Mouse (Mus musculus): ENCODE measurements around the gene Rassf8. TPM values are rescaled to one million over a fixed set of nuclear protein-coding genes. Genes with fewer than 3 reads are reported as not detected.

Gene Rassf8
- polyA plus RNA-seq, 1 experiment from 2014 or later, result 12.5 TPM

DNA sequence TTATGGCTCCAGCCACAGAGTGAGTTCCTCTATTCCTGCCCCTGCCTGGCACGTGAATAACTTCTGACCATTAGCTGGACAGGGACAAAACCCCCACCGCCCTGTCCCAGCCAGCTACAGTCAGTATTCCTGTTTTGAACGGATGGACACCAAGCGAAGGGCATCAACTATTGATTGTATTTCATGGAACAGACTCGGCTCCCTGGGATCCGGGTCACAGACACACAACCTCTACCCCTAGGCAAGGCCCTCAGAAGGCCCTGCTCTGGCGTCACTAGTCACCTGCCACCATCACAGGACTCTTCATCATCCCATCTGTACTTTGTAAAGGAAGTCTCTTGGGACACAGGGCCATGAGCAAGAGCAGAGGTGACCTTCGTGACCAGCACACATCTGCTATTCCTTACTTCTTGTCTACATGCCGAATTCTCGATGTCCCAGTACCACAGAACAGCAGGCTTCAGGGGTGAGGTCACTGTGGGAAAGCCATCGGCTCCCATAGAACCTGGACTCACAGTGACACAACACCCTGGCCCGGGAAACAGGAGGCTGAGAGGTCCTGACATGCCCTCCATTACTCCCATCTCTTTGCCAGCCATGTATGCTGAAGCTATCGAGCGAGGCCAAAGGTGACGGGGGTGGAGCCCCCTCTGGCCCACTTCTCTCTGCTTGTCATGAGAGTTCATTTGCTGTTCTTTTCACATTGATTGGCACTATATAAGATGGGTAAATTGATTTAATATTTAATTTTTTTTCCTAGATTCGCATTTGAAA is 82.7 kb downstream of the Rassf8 start:
- no peak overlapping the region for H3K27ac ChIP-seq (ENCODE audit: low read depth, low read length)
- 0 out of 2 replicates have a peak, but pooled peaks cover 4% of the 10 kb centered on the region for H3K4me1 ChIP-seq (ENCODE audit: control insufficient read depth, insufficient read depth, low read length)
- H3K36me3 ChIP-seq (ENCODE audit: control insufficient read depth, insufficient read depth, low read length), result peaks cover 6% of the 10 kb centered on the region; the same call in 1 of the 2 replicates
- 0 out of 2 replicates have a peak, but pooled peaks have one; percentile 20 for ATAC-seq (replicated peaks; ENCODE audit: insufficient number of reproducible peaks, low FRiP score, low TSS enrichment)
- H3K27me3 ChIP-seq (ENCODE audit: control insufficient read depth, insufficient read depth, low read length), result no peaks in the 10 kb centered on the region
- H3K9me3 ChIP-seq (replicated peaks; ENCODE audit: control insufficient read depth, low read length), result no peaks in the 10 kb centered on the region
- no peak overlapping the region for H3K4me2 ChIP-seq
- no peak overlapping the region for H3K9ac ChIP-seq (ENCODE audit: low read depth, low read length)
- H3K4me3 ChIP-seq (ENCODE audit: low read depth, low read length), result no peak overlapping the region
- 72% methylated on average over 16 of the region's 16 CpGs for WGBS (ENCODE audit: insufficient replicate concordance)

DNA sequence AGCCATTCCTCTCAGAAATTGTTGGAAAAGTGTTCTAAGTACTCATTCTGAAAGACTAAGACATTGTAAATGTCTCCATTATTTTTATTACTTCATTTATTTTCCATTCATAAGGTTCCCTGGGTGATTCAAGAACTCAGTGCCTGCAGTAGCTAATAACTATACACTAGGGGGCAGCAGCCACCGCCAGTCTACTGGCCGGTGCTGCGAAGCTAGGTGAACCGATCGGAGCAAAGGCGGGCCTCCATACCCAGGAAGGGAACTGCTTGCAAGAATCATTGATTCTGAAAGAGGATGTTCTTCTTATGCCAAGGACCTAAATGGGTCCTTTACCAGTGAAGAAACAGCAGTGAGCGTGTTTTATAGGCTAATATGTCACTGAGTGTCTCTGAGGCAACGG is 83.6 kb downstream of the Rassf8 start:
- no peak overlapping the region for H3K27ac ChIP-seq (ENCODE audit: low read depth, low read length)
- no peaks in the 10 kb centered on the region for H3K27me3 ChIP-seq (ENCODE audit: control insufficient read depth, insufficient read depth, low read length)
- peak overlapping the region; percentile 7; the same call in 1 of the 2 replicates for H3K4me2 ChIP-seq
- no peak for ATAC-seq (replicated peaks; ENCODE audit: insufficient number of reproducible peaks, low FRiP score, low TSS enrichment)
- 17% methylated on average over 8 of the region's 8 CpGs for WGBS (ENCODE audit: insufficient replicate concordance)
- 0 out of 2 replicates have a peak, but pooled peaks cover 4% of the 10 kb centered on the region for H3K4me1 ChIP-seq (ENCODE audit: control insufficient read depth, insufficient read depth, low read length)
- H3K36me3 ChIP-seq (ENCODE audit: control insufficient read depth, insufficient read depth, low read length), result peaks cover 6% of the 10 kb centered on the region; the same call in 1 of the 2 replicates
- no peak overlapping the region for H3K9ac ChIP-seq (ENCODE audit: low read depth, low read length)
- H3K4me3 ChIP-seq (ENCODE audit: low read depth, low read length), result no peak overlapping the region
- no peaks in the 10 kb centered on the region for H3K9me3 ChIP-seq (replicated peaks; ENCODE audit: control insufficient read depth, low read length)

DNA sequence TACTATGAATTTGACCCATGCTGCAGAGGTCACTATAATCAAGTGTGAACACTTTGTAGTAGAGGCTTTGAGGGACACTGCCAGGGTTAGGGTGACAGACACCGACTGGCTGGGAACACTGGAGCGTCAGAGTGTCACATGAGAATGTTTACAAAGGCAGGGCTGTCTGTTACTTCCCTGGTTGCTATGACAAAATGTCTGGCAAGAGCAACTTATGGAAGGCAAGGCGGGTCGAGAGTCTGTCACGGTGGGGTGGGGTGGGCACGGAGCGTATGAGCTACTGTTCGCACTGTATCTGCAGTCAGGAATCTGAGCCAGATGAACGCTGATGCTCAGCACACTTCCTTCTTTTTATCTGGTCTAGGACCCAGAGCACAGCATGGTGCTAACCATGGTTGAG is 84.1 kb downstream of the Rassf8 start:
- WGBS (ENCODE audit: insufficient replicate concordance), result 30% methylated on average over 9 of the region's 9 CpGs
- H3K4me2 ChIP-seq, result 0 out of 2 replicates have a peak overlapping the region, but pooled peaks have one; percentile 20
- 0 out of 2 replicates have a peak, but pooled peaks cover 4% of the 10 kb centered on the region for H3K4me1 ChIP-seq (ENCODE audit: control insufficient read depth, insufficient read depth, low read length)
- H3K9ac ChIP-seq (ENCODE audit: low read depth, low read length), result no peak overlapping the region
- H3K27me3 ChIP-seq (ENCODE audit: control insufficient read depth, insufficient read depth, low read length), result no peaks in the 10 kb centered on the region
- H3K9me3 ChIP-seq (replicated peaks; ENCODE audit: control insufficient read depth, low read length), result no peaks in the 10 kb centered on the region
- H3K4me3 ChIP-seq (ENCODE audit: low read depth, low read length), result no peak overlapping the region
- no peak for ATAC-seq (replicated peaks; ENCODE audit: insufficient number of reproducible peaks, low FRiP score, low TSS enrichment)
- no peak overlapping the region for H3K27ac ChIP-seq (ENCODE audit: low read depth, low read length)
- 0 out of 2 replicates have a peak, but pooled peaks cover under 1% of the 10 kb centered on the region for H3K36me3 ChIP-seq (ENCODE audit: control insufficient read depth, insufficient read depth, low read length)

DNA sequence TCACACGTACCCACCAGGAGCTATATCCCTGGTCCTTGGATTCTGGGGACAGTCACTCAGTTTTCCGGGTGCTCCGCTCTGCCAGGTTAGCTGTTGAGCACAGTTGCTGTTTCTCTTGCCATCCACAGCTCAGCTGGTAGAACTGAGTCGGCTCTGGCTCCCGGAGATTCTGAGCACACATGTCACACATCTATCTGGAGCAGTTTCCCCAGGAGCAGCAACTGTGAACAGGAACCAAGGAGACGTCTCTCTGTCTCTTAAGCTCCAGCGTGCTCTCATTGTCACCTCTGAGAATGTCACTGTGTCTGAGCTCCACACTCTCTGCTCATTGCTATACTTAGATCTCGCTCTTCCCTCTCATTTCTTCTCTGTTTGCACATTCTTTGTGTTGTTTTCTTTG is 86.4 kb downstream of the Rassf8 start:
- ATAC-seq (replicated peaks; ENCODE audit: insufficient number of reproducible peaks, low FRiP score, low TSS enrichment), result no peak
- H3K36me3 ChIP-seq (ENCODE audit: control insufficient read depth, insufficient read depth, low read length), result no peaks in the 10 kb centered on the region
- no peaks in the 10 kb centered on the region for H3K9me3 ChIP-seq (replicated peaks; ENCODE audit: control insufficient read depth, low read length)
- H3K4me3 ChIP-seq (ENCODE audit: low read depth, low read length), result no peak overlapping the region
- WGBS (ENCODE audit: insufficient replicate concordance), result 59% methylated on average over 8 of the region's 8 CpGs
- peaks cover 7% of the 10 kb centered on the region; the same call in 1 of the 2 replicates for H3K4me1 ChIP-seq (ENCODE audit: control insufficient read depth, insufficient read depth, low read length)
- no peak overlapping the region for H3K27ac ChIP-seq (ENCODE audit: low read depth, low read length)
- 0 out of 2 replicates have a peak overlapping the region, but pooled peaks have one; percentile 6 for H3K4me2 ChIP-seq
- no peak overlapping the region for H3K9ac ChIP-seq (ENCODE audit: low read depth, low read length)
- H3K27me3 ChIP-seq (ENCODE audit: control insufficient read depth, insufficient read depth, low read length), result no peaks in the 10 kb centered on the region

DNA sequence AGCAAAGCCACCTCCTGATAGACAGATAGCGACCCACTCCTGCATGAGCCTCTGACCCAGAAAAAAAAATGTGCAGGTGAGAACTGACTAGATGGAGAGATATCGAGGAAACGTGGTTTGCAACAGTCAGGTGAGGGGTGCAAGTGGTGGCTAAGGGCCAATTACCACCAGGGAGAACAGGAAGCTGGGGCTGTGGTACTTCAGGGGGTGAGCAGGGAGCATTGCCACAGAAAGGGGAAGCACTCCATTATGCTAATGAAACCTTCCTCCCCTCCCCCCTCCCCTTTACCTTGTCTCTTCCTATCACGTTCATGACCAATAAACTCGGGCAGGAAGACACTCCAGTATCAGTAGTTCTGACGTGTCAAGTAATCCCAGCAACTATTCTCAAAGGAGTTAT is 88.8 kb downstream of the Rassf8 start:
- Histone ChIP-seq H3K27ac (ENCODE audit: low read depth, low read length) (no peak overlapping the region), H3K9ac (ENCODE audit: low read depth, low read length) (no peak overlapping the region), H3K4me2 (no peak overlapping the region), H3K4me1 (ENCODE audit: control insufficient read depth, insufficient read depth, low read length) (peaks cover 7% of the 10 kb centered on the region; the same call in 1 of the 2 replicates), H3K9me3 (replicated peaks; ENCODE audit: control insufficient read depth, low read length) (no peaks in the 10 kb centered on the region), H3K27me3 (ENCODE audit: control insufficient read depth, insufficient read depth, low read length) (no peaks in the 10 kb centered on the region), H3K4me3 (ENCODE audit: low read depth, low read length) (no peak overlapping the region), H3K36me3 (ENCODE audit: control insufficient read depth, insufficient read depth, low read length) (no peaks in the 10 kb centered on the region)
- no peak for ATAC-seq (replicated peaks; ENCODE audit: insufficient number of reproducible peaks, low FRiP score, low TSS enrichment)
- 40% methylated on average over 6 of the region's 6 CpGs for WGBS (ENCODE audit: insufficient replicate concordance)

DNA sequence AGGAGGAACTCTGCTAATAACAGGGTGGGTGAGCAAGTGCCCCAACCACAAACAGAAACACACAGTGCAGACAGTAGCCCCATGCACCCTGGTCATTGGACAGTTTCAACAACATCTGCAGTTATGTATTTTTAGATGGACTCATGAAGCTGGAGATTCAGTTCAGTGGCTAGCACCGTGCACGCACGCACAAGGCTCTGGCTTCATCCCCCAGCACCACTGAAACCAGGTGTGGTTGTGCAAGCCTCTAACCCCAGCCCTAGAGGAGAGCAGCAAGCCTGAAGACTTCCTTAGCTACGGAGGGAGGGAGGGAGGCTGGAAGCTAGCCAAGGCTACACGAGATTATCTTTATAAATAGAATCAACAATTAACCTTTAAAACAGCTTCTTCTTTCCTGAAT is 99.1 kb downstream of the Rassf8 start:
- no peaks in the 10 kb centered on the region for H3K27me3 ChIP-seq (ENCODE audit: control insufficient read depth, insufficient read depth, low read length)
- H3K9ac ChIP-seq (ENCODE audit: low read depth, low read length), result no peak overlapping the region
- H3K4me1 ChIP-seq (ENCODE audit: control insufficient read depth, insufficient read depth, low read length), result peaks cover 9% of the 10 kb centered on the region
- H3K36me3 ChIP-seq (ENCODE audit: control insufficient read depth, insufficient read depth, low read length), result no peaks in the 10 kb centered on the region
- H3K4me2 ChIP-seq, result no peak overlapping the region
- no peak overlapping the region for H3K27ac ChIP-seq (ENCODE audit: low read depth, low read length)
- WGBS (ENCODE audit: insufficient replicate concordance), result 52% methylated on average over 5 of the region's 5 CpGs
- no peak for ATAC-seq (replicated peaks; ENCODE audit: insufficient number of reproducible peaks, low FRiP score, low TSS enrichment)
- no peaks in the 10 kb centered on the region for H3K9me3 ChIP-seq (replicated peaks; ENCODE audit: control insufficient read depth, low read length)
- no peak overlapping the region for H3K4me3 ChIP-seq (ENCODE audit: low read depth, low read length)

DNA sequence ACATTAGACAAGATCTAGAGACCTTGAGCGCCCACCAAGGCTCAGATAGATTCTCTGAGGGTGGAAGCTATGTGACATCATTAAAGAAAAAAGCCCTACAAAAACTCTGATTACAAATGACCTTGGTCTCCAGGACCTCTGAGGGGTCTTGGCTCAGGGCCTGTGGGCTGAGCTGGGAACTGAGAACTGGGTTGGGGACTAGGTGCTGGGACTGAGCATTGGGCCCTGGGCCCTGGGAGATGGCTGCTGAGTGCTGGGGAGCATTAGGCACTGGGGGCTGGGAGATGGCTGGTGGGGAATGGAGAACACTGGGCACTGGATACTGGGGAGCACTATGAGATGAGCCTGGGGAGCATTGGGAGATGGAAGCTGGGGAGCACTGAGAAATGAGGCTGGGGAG is 99.5 kb downstream of the Rassf8 start:
- no peak overlapping the region for H3K4me3 ChIP-seq (ENCODE audit: low read depth, low read length)
- H3K9me3 ChIP-seq (replicated peaks; ENCODE audit: control insufficient read depth, low read length), result no peaks in the 10 kb centered on the region
- no peaks in the 10 kb centered on the region for H3K36me3 ChIP-seq (ENCODE audit: control insufficient read depth, insufficient read depth, low read length)
- no peak overlapping the region for H3K27ac ChIP-seq (ENCODE audit: low read depth, low read length)
- peaks cover 13% of the 10 kb centered on the region for H3K4me1 ChIP-seq (ENCODE audit: control insufficient read depth, insufficient read depth, low read length)
- no peaks in the 10 kb centered on the region for H3K27me3 ChIP-seq (ENCODE audit: control insufficient read depth, insufficient read depth, low read length)
- no peak overlapping the region for H3K4me2 ChIP-seq
- WGBS (ENCODE audit: insufficient replicate concordance), result 73% methylated on average over 1 of the region's 1 CpGs
- H3K9ac ChIP-seq (ENCODE audit: low read depth, low read length), result no peak overlapping the region
- ATAC-seq (replicated peaks; ENCODE audit: insufficient number of reproducible peaks, low FRiP score, low TSS enrichment), result no peak

DNA sequence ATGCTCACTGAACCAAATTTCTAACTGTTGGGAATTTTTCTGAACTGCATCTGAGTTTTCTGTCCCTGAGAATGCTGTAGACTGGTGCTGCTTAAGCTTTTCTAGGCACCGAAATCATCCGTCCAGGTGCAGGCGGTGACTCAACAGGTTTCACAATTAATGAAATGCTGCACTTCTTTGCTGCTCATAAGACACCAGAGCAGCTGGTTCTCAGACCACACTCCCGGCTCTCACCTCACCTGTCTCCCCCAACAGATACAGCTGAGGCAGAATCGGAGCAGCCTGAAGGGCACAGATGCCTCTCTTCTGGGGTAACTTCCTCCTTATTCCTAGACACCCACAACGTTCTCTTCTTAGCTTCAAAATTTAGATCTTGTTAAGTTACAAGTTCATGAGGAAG is 100.4 kb downstream of the Rassf8 start:
- no peak for ATAC-seq (replicated peaks; ENCODE audit: insufficient number of reproducible peaks, low FRiP score, low TSS enrichment)
- Histone ChIP-seq H3K4me1 (ENCODE audit: control insufficient read depth, insufficient read depth, low read length) (peaks cover 18% of the 10 kb centered on the region), H3K4me3 (ENCODE audit: low read depth, low read length) (no peak overlapping the region), H3K4me2 (no peak overlapping the region), H3K9me3 (replicated peaks; ENCODE audit: control insufficient read depth, low read length) (no peaks in the 10 kb centered on the region), H3K9ac (ENCODE audit: low read depth, low read length) (no peak overlapping the region), H3K36me3 (ENCODE audit: control insufficient read depth, insufficient read depth, low read length) (no peaks in the 10 kb centered on the region), H3K27ac (ENCODE audit: low read depth, low read length) (no peak overlapping the region), H3K27me3 (ENCODE audit: control insufficient read depth, insufficient read depth, low read length) (no peaks in the 10 kb centered on the region)
- 78% methylated on average over 6 of the region's 6 CpGs for WGBS (ENCODE audit: insufficient replicate concordance)

DNA sequence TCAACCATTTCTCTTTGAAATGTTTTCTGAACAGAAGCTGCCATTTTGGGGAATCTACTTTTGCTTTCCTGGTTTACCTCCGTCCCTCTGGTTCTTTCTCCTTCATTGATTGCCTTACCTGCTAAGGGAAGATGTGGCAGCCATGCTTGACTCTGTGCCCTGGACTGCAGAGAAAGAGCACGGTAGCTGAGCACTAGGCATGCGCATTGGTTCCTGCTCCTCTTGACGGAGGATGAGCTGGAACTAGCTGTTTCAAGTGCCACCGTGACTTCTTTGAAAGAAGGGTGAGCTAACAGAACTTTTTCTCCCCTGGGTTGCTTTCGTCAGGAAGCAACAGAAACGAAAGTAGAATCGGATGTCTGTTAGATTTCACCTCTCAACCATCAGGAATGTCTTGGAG is 101.1 kb downstream of the Rassf8 start:
- no peak for ATAC-seq (replicated peaks; ENCODE audit: insufficient number of reproducible peaks, low FRiP score, low TSS enrichment)
- Histone ChIP-seq H3K27me3 (ENCODE audit: control insufficient read depth, insufficient read depth, low read length) (no peaks in the 10 kb centered on the region), H3K4me2 (no peak overlapping the region), H3K9me3 (replicated peaks; ENCODE audit: control insufficient read depth, low read length) (no peaks in the 10 kb centered on the region), H3K4me1 (ENCODE audit: control insufficient read depth, insufficient read depth, low read length) (peaks cover 18% of the 10 kb centered on the region), H3K27ac (ENCODE audit: low read depth, low read length) (no peak overlapping the region), H3K36me3 (ENCODE audit: control insufficient read depth, insufficient read depth, low read length) (no peaks in the 10 kb centered on the region), H3K9ac (ENCODE audit: low read depth, low read length) (no peak overlapping the region), H3K4me3 (ENCODE audit: low read depth, low read length) (no peak overlapping the region)
- 86% methylated on average over 8 of the region's 8 CpGs for WGBS (ENCODE audit: insufficient replicate concordance)

All from heart, embryonic 11.5 days (tissue).